Mouse (Mus musculus) E14TG2a.4 (cell line): Measurements from ENCODE around the gene Agbl4.

Experiments
- CTCF ChIP-seq: conservative IDR thresholded peaks from 2 replicates; pipeline ENCODE4 v1.5.1; 2014; ENCODE audit warnings: low read length
- NANOG ChIP-seq: IDR thresholded peaks from 2 replicates; pipeline ENCODE4 v1.6.1; 2014; ENCODE audit warnings: borderline replicate concordance, low read length, mixed read lengths
- POU5F1 ChIP-seq: IDR thresholded peaks from 2 replicates; pipeline ENCODE4 v1.6.1; 2014; ENCODE audit warnings: low read length, borderline replicate concordance

- TF ChIP-seq CTCF (no peak), POU5F1 (no peak), NANOG (no peak)
Observed at GRCm38 (mm10) chr4:111597986-111598385, 1200.5 kb downstream of the Agbl4 start.
